In genomic region chr1:193198312-193198711, GRCm38 (mm10) we compare ENCODE assay signal across 12 mouse cellular contexts. TPM values are rescaled to one million over a fixed set of nuclear protein-coding genes. Genes with fewer than 3 reads are reported as not detected.
DNase-seq lines count a peak whose midpoint lies in the region; ATAC-seq and TF ChIP-seq lines count a peak whose summit lies in the region.
"Had no signal": no experiment of that assay in that cellular context is flagged by ENCODE, and none has a peak within 500 bp of the region (broad histone marks: within the 10 kb centered on the region; RNA-seq: fewer than 3 reads in every experiment).

No protein-coding gene starts in this region.

- H3K4me1 ChIP-seq in embryonic facial prominence, embryonic 10.5 days = peaks cover 10% of the 10 kb centered on the region; the same call in 1 of the 2 replicates
- H3K4me1 ChIP-seq: limb, embryonic 13.5 days; midbrain, embryonic 12.5 days had no signal

- no peak for DNase-seq in layer of hippocampus, adult 2 months (ENCODE audit: low spot score in 2 of 2)
- DNase-seq in layer of hippocampus, adult 9-10 months (ENCODE audit: low spot score) = no peak
- DNase-seq in CD4-positive, CD25-positive, alpha-beta regulatory T cell, adult 2 months (ENCODE audit: low read depth, low spot score) = peak; percentile 58
- DNase-seq in adipocyte (ENCODE audit: low spot score) = peak; percentile 38
- DNase-seq in cerebellum, postnatal 25 days = no peak
- no peak for DNase-seq in ovary, adult 18-20 months (ENCODE audit: low spot score)
- no peak for DNase-seq in embryonic facial prominence, embryonic 10.5 days (ENCODE audit: low spot score)
- DNase-seq: thymus, postnatal 36 days had no signal

- H3K27me3 ChIP-seq in embryonic facial prominence, embryonic 10.5 days (replicated peaks; ENCODE audit: low read depth, poor library complexity, severe bottlenecking) = no peaks in the 10 kb centered on the region
- H3K27me3 ChIP-seq: limb, embryonic 13.5 days; midbrain, embryonic 12.5 days had no signal

- no peaks in the 10 kb centered on the region for H3K9me3 ChIP-seq in embryonic facial prominence, embryonic 10.5 days
- H3K9me3 ChIP-seq: limb, embryonic 13.5 days; midbrain, embryonic 12.5 days had no signal

- no peaks in the 10 kb centered on the region for H3K36me3 ChIP-seq in embryonic facial prominence, embryonic 10.5 days (replicated peaks)
- H3K36me3 ChIP-seq: limb, embryonic 13.5 days; midbrain, embryonic 12.5 days had no signal

- ATAC-seq in megakaryocyte-erythroid progenitor cell, adult 5-6 weeks (replicated peaks; ENCODE audit: low FRiP score, low TSS enrichment, poor library complexity, severe bottlenecking) = peak; percentile 21

- H3K27ac ChIP-seq in layer of hippocampus, adult 2 months = no peak overlapping the region
- no peak overlapping the region for H3K27ac ChIP-seq in embryonic facial prominence, embryonic 10.5 days (replicated peaks)
- H3K27ac ChIP-seq: limb, embryonic 13.5 days; midbrain, embryonic 12.5 days had no signal

- TF ChIP-seq CTCF in layer of hippocampus, adult 2 months (conservative IDR thresholded peaks at IDR 0.05) = peak; percentile 47

- no peak overlapping the region for H3K4me3 ChIP-seq in layer of hippocampus, adult 2 months
- H3K4me3 ChIP-seq in embryonic facial prominence, embryonic 10.5 days = no peak overlapping the region
- H3K4me3 ChIP-seq: erythroblast, embryonic 14.5 days; limb, embryonic 13.5 days; midbrain, embryonic 12.5 days had no signal

- WGBS in embryonic facial prominence, embryonic 10.5 days = 88% methylated on average over 2 of the region's 2 CpGs

RNA-seq across cellular contexts. Expression of gene Traf3ip3, which starts 3.2 kb away (rescaled TPM):
- 1 to 10 TPM; 1.6 to 2.4 TPM for total RNA-seq in layer of hippocampus, adult 2 months (2021)
- 16.3 and 37.9 TPM in 2 replicates for total RNA-seq in megakaryocyte-erythroid progenitor cell, adult 5-6 weeks (2014; fragmentation: Nextera tagmentation)
- total RNA-seq in megakaryocyte-erythroid progenitor cell, adult 5-6 weeks (2017) = 2.8 and 12.9 TPM in 2 replicates
- 0.71 and 0.88 TPM in 2 replicates for polyA plus RNA-seq in embryonic facial prominence, embryonic 10.5 days (2016; fragmentation: Nextera tagmentation; extraction: Ambion mirVana)
- polyA plus RNA-seq: erythroblast, embryonic 14.5 days had no signal

RNA-seq across cellular contexts. Expression of gene Lamb3, which starts 9.2 kb away (rescaled TPM):
- 1 to 10 TPM in 1 of 2 experiments, under 1 TPM in 1; 0.82 to 1.4 TPM for total RNA-seq in layer of hippocampus, adult 2 months (2021)
- total RNA-seq in megakaryocyte-erythroid progenitor cell, adult 5-6 weeks (2014; fragmentation: Nextera tagmentation) = 0.42 TPM in 1 of 2 replicates, not detected in the other
- not detected in 2 replicates for total RNA-seq in megakaryocyte-erythroid progenitor cell, adult 5-6 weeks (2017)
- polyA plus RNA-seq in embryonic facial prominence, embryonic 10.5 days (2016; fragmentation: Nextera tagmentation; extraction: Ambion mirVana) = 0.31 and 0.66 TPM in 2 replicates
- polyA plus RNA-seq: erythroblast, embryonic 14.5 days had no signal

RNA-seq across cellular contexts. Expression of gene A130010J15Rik, which starts 30.5 kb away (rescaled TPM):
- 1 to 10 TPM; 5.1 to 5.3 TPM for total RNA-seq in layer of hippocampus, adult 2 months (2021)
- 6.6 and 6.9 TPM in 2 replicates for total RNA-seq in megakaryocyte-erythroid progenitor cell, adult 5-6 weeks (2014; fragmentation: Nextera tagmentation)
- total RNA-seq in megakaryocyte-erythroid progenitor cell, adult 5-6 weeks (2017) = 12.0 and 13.1 TPM in 2 replicates
- polyA plus RNA-seq in embryonic facial prominence, embryonic 10.5 days (2016; fragmentation: Nextera tagmentation; extraction: Ambion mirVana) = 16.4 and 18.0 TPM in 2 replicates
- polyA plus RNA-seq: erythroblast, embryonic 14.5 days had no signal

RNA-seq across cellular contexts. Expression of gene Irf6, which starts 45.4 kb away (rescaled TPM):
- total RNA-seq in layer of hippocampus, adult 2 months (2021) = under 1 TPM; 0.49 to 0.66 TPM
- total RNA-seq in megakaryocyte-erythroid progenitor cell, adult 5-6 weeks (2014; fragmentation: Nextera tagmentation) = 1.0 TPM in 1 of 2 replicates, not detected in the other
- total RNA-seq in megakaryocyte-erythroid progenitor cell, adult 5-6 weeks (2017) = 0.19 and 0.50 TPM in 2 replicates
- 9.0 and 11.1 TPM in 2 replicates for polyA plus RNA-seq in embryonic facial prominence, embryonic 10.5 days (2016; fragmentation: Nextera tagmentation; extraction: Ambion mirVana)
- polyA plus RNA-seq: erythroblast, embryonic 14.5 days had no signal

Comparison
In these comparisons a context has a peak if more than half of its experiments do, and no peak if none do; other contexts are left out.
1. DNase-seq: peak in CD4-positive, CD25-positive, alpha-beta regulatory T cell, adult 2 months (single experiment) and adipocyte (single experiment); none in layer of hippocampus, adult 2 months (0 of 2), layer of hippocampus, adult 9-10 months (single experiment), cerebellum, postnatal 25 days (0 of 2), ovary, adult 18-20 months (single experiment) and embryonic facial prominence, embryonic 10.5 days (single experiment).